In the genomic region with DNA sequence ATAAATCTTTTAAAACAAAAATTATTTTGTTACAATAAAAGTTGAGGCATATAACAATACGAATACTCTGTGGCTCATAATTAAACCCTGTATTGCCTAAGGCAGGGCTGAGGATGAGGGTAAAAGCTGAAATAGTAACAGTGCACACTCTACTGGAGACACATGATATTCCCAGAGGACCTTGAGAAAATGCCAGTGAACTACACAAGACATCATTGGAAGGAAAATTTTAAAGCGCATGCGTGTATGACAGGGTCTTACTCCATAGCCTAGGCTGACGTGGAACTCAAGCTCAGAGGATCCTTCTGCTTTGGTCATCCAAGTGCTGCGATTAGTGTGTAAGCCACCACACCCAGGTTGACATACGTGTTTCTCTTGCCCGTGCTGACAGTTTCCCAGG, we compare ENCODE assay signal across 14 mouse cellular contexts. TPM values are rescaled to one million over a fixed set of nuclear protein-coding genes. Genes with fewer than 3 reads are reported as not detected.
DNase-seq lines count a peak whose midpoint lies in the region; ATAC-seq and TF ChIP-seq lines count a peak whose summit lies in the region.
"Had no signal": no experiment of that assay in that cellular context is flagged by ENCODE, and none has a peak within 500 bp of the region (broad histone marks: within the 10 kb centered on the region; RNA-seq: fewer than 3 reads in every experiment).

No protein-coding gene starts in this region.

- no peak overlapping the region for H3K9ac ChIP-seq in intestine, postnatal 0 days (ENCODE audit: low read depth, low read length)
- no peak overlapping the region for H3K9ac ChIP-seq in intestine, embryonic 16.5 days (ENCODE audit: low read depth, low read length)
- no peak overlapping the region for H3K9ac ChIP-seq in stomach, postnatal 0 days (ENCODE audit: low read length)
- H3K9ac ChIP-seq: forebrain, embryonic 15.5 days; liver, embryonic 13.5 days had no signal

- peak; percentile 35 to 79 for DNase-seq in adrenal gland, adult (ENCODE audit: inconsistent age in 2 of 2, low spot score in 1 of 2)
- DNase-seq in adrenal gland, postnatal 4 days (ENCODE audit: low spot score in 2 of 2): no peak
- peak; percentile 9 for DNase-seq in lung, postnatal 14 days
- no peak for DNase-seq in lung, adult 18-20 months
- DNase-seq in stomach, postnatal 0 days (ENCODE audit: low spot score): no peak
- DNase-seq in right cerebral cortex, postnatal 36 days (ENCODE audit: low spot score in 2 of 2): no peak
- DNase-seq: cerebellum, postnatal 36 days; gastrocnemius, postnatal 25 days; liver, embryonic 13.5 days; spleen, adult 18-20 months had no signal

- TF ChIP-seq EP300 in stomach, postnatal 0 days (optimal IDR thresholded peaks at IDR 0.05): no peak

- H3K36me3 ChIP-seq in intestine, postnatal 0 days (ENCODE audit: control insufficient read depth, insufficient read depth): peaks cover 78% of the 10 kb centered on the region
- peaks cover 18% of the 10 kb centered on the region for H3K36me3 ChIP-seq in intestine, embryonic 16.5 days (ENCODE audit: control insufficient read depth, insufficient read depth, low read length)
- H3K36me3 ChIP-seq in stomach, postnatal 0 days (ENCODE audit: control insufficient read depth, insufficient read depth, low read length): peaks cover 24% of the 10 kb centered on the region

- H3K4me2 ChIP-seq in intestine, postnatal 0 days (replicated peaks; ENCODE audit: low read depth): no peak overlapping the region
- H3K4me2 ChIP-seq in intestine, embryonic 16.5 days (ENCODE audit: low read depth, low read length): no peak overlapping the region
- H3K4me2 ChIP-seq in stomach, postnatal 0 days (replicated peaks; ENCODE audit: low read depth): no peak overlapping the region
- H3K4me2 ChIP-seq: forebrain, embryonic 15.5 days; liver, embryonic 13.5 days had no signal

- WGBS in intestine, postnatal 0 days: 92% methylated on average over 7 of the region's 7 CpGs
- WGBS in intestine, embryonic 16.5 days: 92% methylated on average over 7 of the region's 7 CpGs
- 89% methylated on average over 7 of the region's 7 CpGs for WGBS in stomach, postnatal 0 days

- no peaks in the 10 kb centered on the region for H3K4me1 ChIP-seq in intestine, postnatal 0 days (replicated peaks; ENCODE audit: control insufficient read depth, insufficient read depth, low read length)
- H3K4me1 ChIP-seq in intestine, embryonic 16.5 days (ENCODE audit: control insufficient read depth, insufficient read depth, low read length): 0 out of 2 replicates have a peak, but pooled peaks cover 2% of the 10 kb centered on the region
- H3K4me1 ChIP-seq in stomach, postnatal 0 days (replicated peaks; ENCODE audit: control insufficient read depth, insufficient read depth): no peaks in the 10 kb centered on the region
- H3K4me1 ChIP-seq: forebrain, embryonic 15.5 days; liver, embryonic 13.5 days had no signal

- H3K4me3 ChIP-seq in intestine, postnatal 0 days (ENCODE audit: low read depth, low read length): no peak overlapping the region
- H3K4me3 ChIP-seq in intestine, embryonic 16.5 days (ENCODE audit: low read length): no peak overlapping the region
- no peak overlapping the region for H3K4me3 ChIP-seq in stomach, postnatal 0 days (ENCODE audit: low read depth, low read length)
- H3K4me3 ChIP-seq: forebrain, embryonic 15.5 days; liver, embryonic 13.5 days; megakaryocyte, embryonic 14.5 days had no signal

- H3K9me3 ChIP-seq in intestine, postnatal 0 days (ENCODE audit: control insufficient read depth): no peaks in the 10 kb centered on the region
- no peaks in the 10 kb centered on the region for H3K9me3 ChIP-seq in intestine, embryonic 16.5 days (ENCODE audit: control insufficient read depth, low read length)
- no peaks in the 10 kb centered on the region for H3K9me3 ChIP-seq in stomach, postnatal 0 days (ENCODE audit: control insufficient read depth, low read length)
- H3K9me3 ChIP-seq: forebrain, embryonic 15.5 days; liver, embryonic 13.5 days had no signal

- peak; percentile 29 for TF ChIP-seq CTCF in intestine, postnatal 0 days (IDR thresholded peaks at IDR 0.05; ENCODE audit: low read depth)
- peak; percentile 47 for TF ChIP-seq CTCF in stomach, postnatal 0 days (IDR thresholded peaks at IDR 0.05; ENCODE audit: low read depth)

- ATAC-seq in intestine, postnatal 0 days: no peak
- ATAC-seq in intestine, embryonic 16.5 days: no peak
- 0 out of 2 replicates have a peak, but pooled peaks have one; percentile 45 for ATAC-seq in stomach, postnatal 0 days (ENCODE audit: low FRiP score, low TSS enrichment)
- ATAC-seq: forebrain, embryonic 15.5 days had no signal

- H3K27me3 ChIP-seq in intestine, postnatal 0 days (replicated peaks; ENCODE audit: control insufficient read depth, insufficient read depth, low read length): no peaks in the 10 kb centered on the region
- H3K27me3 ChIP-seq in intestine, embryonic 16.5 days (replicated peaks; ENCODE audit: control insufficient read depth, insufficient read depth, low read length): no peaks in the 10 kb centered on the region
- H3K27me3 ChIP-seq in stomach, postnatal 0 days (ENCODE audit: control insufficient read depth, insufficient read depth, low read length): no peaks in the 10 kb centered on the region
- H3K27me3 ChIP-seq: forebrain, embryonic 15.5 days; liver, embryonic 13.5 days; megakaryocyte, embryonic 14.5 days had no signal

- no peak overlapping the region for H3K27ac ChIP-seq in intestine, postnatal 0 days (ENCODE audit: low read depth, low read length)
- H3K27ac ChIP-seq in intestine, embryonic 16.5 days (ENCODE audit: low read length): no peak overlapping the region
- H3K27ac ChIP-seq in stomach, postnatal 0 days (replicated peaks): no peak overlapping the region
- H3K27ac ChIP-seq: forebrain, embryonic 15.5 days; liver, embryonic 13.5 days had no signal

RNA-seq across cellular contexts. Expression of gene Phldb1, which starts 13.5 kb away (rescaled TPM):
- 10 to 100 TPM; 58.5 to 76.1 TPM for total RNA-seq in adrenal gland, postnatal 4 days (2021)
- 6.2 and 6.9 TPM in 2 replicates for polyA plus RNA-seq in intestine, postnatal 0 days (2015; fragmentation: Nextera tagmentation; extraction: Ambion mirVana)
- 12.9 and 14.4 TPM in 2 replicates for polyA plus RNA-seq in intestine, embryonic 16.5 days (2015; fragmentation: Nextera tagmentation; extraction: Ambion mirVana)
- 14.9 and 15.8 TPM in 2 replicates for polyA plus RNA-seq in stomach, postnatal 0 days (2015; fragmentation: Nextera tagmentation; extraction: Ambion mirVana)

RNA-seq across cellular contexts. Expression of gene Arcn1, which starts 19.2 kb away (rescaled TPM):
- total RNA-seq in adrenal gland, postnatal 4 days (2021): 100 to 1,000 TPM; 157 to 158 TPM
- 113 and 121 TPM in 2 replicates for polyA plus RNA-seq in intestine, postnatal 0 days (2015; fragmentation: Nextera tagmentation; extraction: Ambion mirVana)
- polyA plus RNA-seq in intestine, embryonic 16.5 days (2015; fragmentation: Nextera tagmentation; extraction: Ambion mirVana): 187 and 196 TPM in 2 replicates
- polyA plus RNA-seq in stomach, postnatal 0 days (2015; fragmentation: Nextera tagmentation; extraction: Ambion mirVana): 98.1 TPM in 2 replicates

RNA-seq across cellular contexts. Expression of gene Ift46, which starts 19.2 kb away (rescaled TPM):
- 100 to 1,000 TPM; 122 to 127 TPM for total RNA-seq in adrenal gland, postnatal 4 days (2021)
- polyA plus RNA-seq in intestine, postnatal 0 days (2015; fragmentation: Nextera tagmentation; extraction: Ambion mirVana): 52.8 and 56.9 TPM in 2 replicates
- 68.1 and 71.4 TPM in 2 replicates for polyA plus RNA-seq in intestine, embryonic 16.5 days (2015; fragmentation: Nextera tagmentation; extraction: Ambion mirVana)
- 55.5 and 61.9 TPM in 2 replicates for polyA plus RNA-seq in stomach, postnatal 0 days (2015; fragmentation: Nextera tagmentation; extraction: Ambion mirVana)

RNA-seq across cellular contexts. Expression of gene Tmem25, which starts 50.6 kb away (rescaled TPM):
- 1 to 10 TPM; 8.6 to 9.5 TPM for total RNA-seq in adrenal gland, postnatal 4 days (2021)
- 4.2 and 4.9 TPM in 2 replicates for polyA plus RNA-seq in intestine, postnatal 0 days (2015; fragmentation: Nextera tagmentation; extraction: Ambion mirVana)
- polyA plus RNA-seq in intestine, embryonic 16.5 days (2015; fragmentation: Nextera tagmentation; extraction: Ambion mirVana): 5.9 and 7.0 TPM in 2 replicates
- 1.7 and 1.9 TPM in 2 replicates for polyA plus RNA-seq in stomach, postnatal 0 days (2015; fragmentation: Nextera tagmentation; extraction: Ambion mirVana)

RNA-seq across cellular contexts. Expression of gene Ttc36, which starts 54.4 kb away (rescaled TPM):
- 10 to 100 TPM; 26.5 to 40.4 TPM for total RNA-seq in adrenal gland, postnatal 4 days (2021)
- polyA plus RNA-seq in intestine, postnatal 0 days (2015; fragmentation: Nextera tagmentation; extraction: Ambion mirVana): 3.2 and 4.0 TPM in 2 replicates
- 3.5 and 5.8 TPM in 2 replicates for polyA plus RNA-seq in intestine, embryonic 16.5 days (2015; fragmentation: Nextera tagmentation; extraction: Ambion mirVana)
- 8.6 and 9.2 TPM in 2 replicates for polyA plus RNA-seq in stomach, postnatal 0 days (2015; fragmentation: Nextera tagmentation; extraction: Ambion mirVana)
- polyA plus RNA-seq: forebrain, embryonic 15.5 days had no signal

Comparison
In these comparisons a context has a peak if more than half of its experiments do, and no peak if none do; other contexts are left out.
1. DNase-seq: peak in adrenal gland, adult (2 of 2) and lung, postnatal 14 days (single experiment); none in adrenal gland, postnatal 4 days (0 of 2), lung, adult 18-20 months (0 of 2), stomach, postnatal 0 days (single experiment) and right cerebral cortex, postnatal 36 days (0 of 2).